Mouse (Mus musculus): ENCODE measurements around the gene Emc4. TPM values are rescaled to one million over a fixed set of nuclear protein-coding genes. Genes with fewer than 3 reads are reported as not detected.
A peak's percentile ranks its signal among the peaks of the same experiment; 100 is the strongest.

Emc4 gene
- polyA plus RNA-seq, 1 experiment from 2014 or later = 118 TPM

- no peak overlapping the region for H3K9ac ChIP-seq (ENCODE audit: low read depth, low read length)
Measured at GRCm38 (mm10) chr2:112348246-112348645, 19.6 kb downstream of the Emc4 start.

GRCm38 (mm10) chr2:112341117-112341516, 26.7 kb downstream of the Emc4 start:
- Histone ChIP-seq H3K9me3 (ENCODE audit: control insufficient read depth, low read length) (no peaks in the 10 kb centered on the region), H3K4me3 (ENCODE audit: low read length) (no peak overlapping the region), H3K9ac (ENCODE audit: low read depth, low read length) (no peak overlapping the region), H3K4me1 (ENCODE audit: control insufficient read depth, insufficient read depth, low read length) (no peaks in the 10 kb centered on the region), H3K36me3 (ENCODE audit: control insufficient read depth, insufficient read depth, low read length) (peaks cover 7% of the 10 kb centered on the region; the same call in 1 of the 2 replicates), H3K4me2 (ENCODE audit: low read depth, low read length) (no peak overlapping the region), H3K27me3 (replicated peaks; ENCODE audit: control insufficient read depth, insufficient read depth, low read length) (no peaks in the 10 kb centered on the region), H3K27ac (ENCODE audit: low read length) (no peak overlapping the region)
- ATAC-seq = no peak
- 62% methylated on average over 3 of the region's 3 CpGs for WGBS

More at GRCm38 (mm10) chr2:112348246-112348645, 19.6 kb downstream of the Emc4 start:
- Histone ChIP-seq H3K4me2 (ENCODE audit: low read depth, low read length) (no peak overlapping the region), H3K27me3 (replicated peaks; ENCODE audit: control insufficient read depth, insufficient read depth, low read length) (no peaks in the 10 kb centered on the region), H3K4me1 (ENCODE audit: control insufficient read depth, insufficient read depth, low read length) (no peaks in the 10 kb centered on the region), H3K4me3 (ENCODE audit: low read length) (no peak overlapping the region), H3K36me3 (ENCODE audit: control insufficient read depth, insufficient read depth, low read length) (0 out of 2 replicates have a peak, but pooled peaks cover 3% of the 10 kb centered on the region), H3K27ac (ENCODE audit: low read length) (no peak overlapping the region), H3K9me3 (ENCODE audit: control insufficient read depth, low read length) (no peaks in the 10 kb centered on the region)
- WGBS = 92% methylated on average over 3 of the region's 3 CpGs
- ATAC-seq = no peak

- peaks cover 10% of the 10 kb centered on the region; the same call in 1 of the 2 replicates for H3K36me3 ChIP-seq (ENCODE audit: control insufficient read depth, insufficient read depth, low read length)
- no peak for ATAC-seq
Measured at GRCm38 (mm10) chr2:112339736-112340135, 28.1 kb downstream of the Emc4 start.

GRCm38 (mm10) chr2:112337211-112337610, 30.6 kb downstream of the Emc4 start:
- Histone ChIP-seq H3K36me3 (ENCODE audit: control insufficient read depth, insufficient read depth, low read length) (peaks cover 10% of the 10 kb centered on the region; the same call in 1 of the 2 replicates), H3K4me1 (ENCODE audit: control insufficient read depth, insufficient read depth, low read length) (no peaks in the 10 kb centered on the region), H3K27me3 (replicated peaks; ENCODE audit: control insufficient read depth, insufficient read depth, low read length) (no peaks in the 10 kb centered on the region), H3K9me3 (ENCODE audit: control insufficient read depth, low read length) (no peaks in the 10 kb centered on the region), H3K4me2 (ENCODE audit: low read depth, low read length) (no peak overlapping the region), H3K27ac (ENCODE audit: low read length) (no peak overlapping the region), H3K9ac (ENCODE audit: low read depth, low read length) (no peak overlapping the region), H3K4me3 (ENCODE audit: low read length) (no peak overlapping the region)
- WGBS = 93% methylated on average over 6 of the region's 6 CpGs
- no peak for ATAC-seq

More at GRCm38 (mm10) chr2:112339736-112340135, 28.1 kb downstream of the Emc4 start:
- Histone ChIP-seq H3K9ac (ENCODE audit: low read depth, low read length) (no peak overlapping the region), H3K9me3 (ENCODE audit: control insufficient read depth, low read length) (no peaks in the 10 kb centered on the region), H3K27me3 (replicated peaks; ENCODE audit: control insufficient read depth, insufficient read depth, low read length) (no peaks in the 10 kb centered on the region), H3K4me3 (ENCODE audit: low read length) (no peak overlapping the region), H3K27ac (ENCODE audit: low read length) (no peak overlapping the region), H3K4me1 (ENCODE audit: control insufficient read depth, insufficient read depth, low read length) (no peaks in the 10 kb centered on the region), H3K4me2 (ENCODE audit: low read depth, low read length) (no peak overlapping the region)
- 92% methylated on average over 2 of the region's 2 CpGs for WGBS

- WGBS = 67% methylated on average over 4 of the region's 4 CpGs
- Histone ChIP-seq H3K36me3 (ENCODE audit: control insufficient read depth, insufficient read depth, low read length) (peaks cover 5% of the 10 kb centered on the region; the same call in 1 of the 2 replicates), H3K9me3 (ENCODE audit: control insufficient read depth, low read length) (no peaks in the 10 kb centered on the region), H3K4me2 (ENCODE audit: low read depth, low read length) (no peak overlapping the region), H3K27ac (ENCODE audit: low read length) (no peak overlapping the region), H3K4me3 (ENCODE audit: low read length) (no peak overlapping the region), H3K4me1 (ENCODE audit: control insufficient read depth, insufficient read depth, low read length) (no peaks in the 10 kb centered on the region), H3K9ac (ENCODE audit: low read depth, low read length) (no peak overlapping the region), H3K27me3 (replicated peaks; ENCODE audit: control insufficient read depth, insufficient read depth, low read length) (no peaks in the 10 kb centered on the region)
- ATAC-seq = peak; percentile 89
Measured at GRCm38 (mm10) chr2:112332051-112332898, 35.6 kb downstream of the Emc4 start.

GRCm38 (mm10) chr2:112328069-112328777, 39.6 kb downstream of the Emc4 start:
- Histone ChIP-seq H3K27ac (ENCODE audit: low read length) (no peak overlapping the region), H3K4me3 (ENCODE audit: low read length) (no peak overlapping the region), H3K4me1 (ENCODE audit: control insufficient read depth, insufficient read depth, low read length) (no peaks in the 10 kb centered on the region), H3K9ac (ENCODE audit: low read depth, low read length) (no peak overlapping the region), H3K4me2 (ENCODE audit: low read depth, low read length) (no peak overlapping the region), H3K9me3 (ENCODE audit: control insufficient read depth, low read length) (no peaks in the 10 kb centered on the region), H3K36me3 (ENCODE audit: control insufficient read depth, insufficient read depth, low read length) (no peaks in the 10 kb centered on the region), H3K27me3 (replicated peaks; ENCODE audit: control insufficient read depth, insufficient read depth, low read length) (no peaks in the 10 kb centered on the region)
- ATAC-seq = peak; percentile 21; the same call in 1 of the 2 replicates
- 80% methylated on average over 11 of the region's 11 CpGs for WGBS

- Histone ChIP-seq H3K9ac (ENCODE audit: low read depth, low read length) (no peak overlapping the region), H3K27me3 (replicated peaks; ENCODE audit: control insufficient read depth, insufficient read depth, low read length) (no peaks in the 10 kb centered on the region), H3K4me3 (ENCODE audit: low read length) (no peak overlapping the region), H3K27ac (ENCODE audit: low read length) (no peak overlapping the region), H3K4me1 (ENCODE audit: control insufficient read depth, insufficient read depth, low read length) (peaks cover 4% of the 10 kb centered on the region), H3K9me3 (ENCODE audit: control insufficient read depth, low read length) (no peaks in the 10 kb centered on the region), H3K36me3 (ENCODE audit: control insufficient read depth, insufficient read depth, low read length) (no peaks in the 10 kb centered on the region), H3K4me2 (ENCODE audit: low read depth, low read length) (no peak overlapping the region)
- WGBS = 60% methylated on average over 7 of the region's 7 CpGs
- ATAC-seq = no peak
Measured at GRCm38 (mm10) chr2:112318905-112319304, 48.9 kb downstream of the Emc4 start.

- peak; percentile 52; the same call in 1 of the 2 replicates for ATAC-seq
Measured at GRCm38 (mm10) chr2:112318227-112318626, 49.6 kb downstream of the Emc4 start.

GRCm38 (mm10) chr2:112315638-112316037, 52.2 kb downstream of the Emc4 start:
- no peaks in the 10 kb centered on the region for H3K27me3 ChIP-seq (replicated peaks; ENCODE audit: control insufficient read depth, insufficient read depth, low read length)
- no peak for ATAC-seq
- no peak overlapping the region for H3K4me3 ChIP-seq (ENCODE audit: low read length)
- WGBS = 90% methylated on average over 7 of the region's 7 CpGs
- H3K9me3 ChIP-seq (ENCODE audit: control insufficient read depth, low read length) = no peaks in the 10 kb centered on the region
- H3K36me3 ChIP-seq (ENCODE audit: control insufficient read depth, insufficient read depth, low read length) = no peaks in the 10 kb centered on the region
- H3K27ac ChIP-seq (ENCODE audit: low read length) = no peak overlapping the region
- H3K4me1 ChIP-seq (ENCODE audit: control insufficient read depth, insufficient read depth, low read length) = peaks cover 4% of the 10 kb centered on the region
- no peak overlapping the region for H3K4me2 ChIP-seq (ENCODE audit: low read depth, low read length)
- H3K9ac ChIP-seq (ENCODE audit: low read depth, low read length) = no peak overlapping the region

More at GRCm38 (mm10) chr2:112318227-112318626, 49.6 kb downstream of the Emc4 start:
- peaks cover 4% of the 10 kb centered on the region for H3K4me1 ChIP-seq (ENCODE audit: control insufficient read depth, insufficient read depth, low read length)
- no peaks in the 10 kb centered on the region for H3K36me3 ChIP-seq (ENCODE audit: control insufficient read depth, insufficient read depth, low read length)
- H3K4me3 ChIP-seq (ENCODE audit: low read length) = no peak overlapping the region
- H3K27me3 ChIP-seq (replicated peaks; ENCODE audit: control insufficient read depth, insufficient read depth, low read length) = no peaks in the 10 kb centered on the region
- no peak overlapping the region for H3K27ac ChIP-seq (ENCODE audit: low read length)
- no peak overlapping the region for H3K4me2 ChIP-seq (ENCODE audit: low read depth, low read length)
- no peak overlapping the region for H3K9ac ChIP-seq (ENCODE audit: low read depth, low read length)
- H3K9me3 ChIP-seq (ENCODE audit: control insufficient read depth, low read length) = no peaks in the 10 kb centered on the region
- WGBS = 66% methylated on average over 2 of the region's 2 CpGs

Measured in intestine, embryonic 16.5 days (tissue).